Mouse (Mus musculus): ENCODE results near the gene Pcgf1.

Gene Pcgf1

GRCm38 (mm10) chr6:83120930-83121862 is 43.5 kb downstream of the Pcgf1 start, which contains the start of gene Wbp1:
Gene Wbp1 (minus strand): TSS chr6:83121559.
- CTCF ChIA-PET, result interaction anchor here (0.5 to 1.1 kb wide), 4 partner anchors 71 to 712 kb away, joined by 3 read pairs; no protein-coding TSS in a partner anchor

- CTCF ChIA-PET, result no interaction called here
These were observed 44.4 kb downstream of the Pcgf1 start for GRCm38 (mm10) chr6:83121863-83122710.

GRCm38 (mm10) chr6:83122961-83123360 is 45.3 kb downstream of the Pcgf1 start:
- CTCF ChIA-PET, result interaction anchor here (0.5 to 0.7 kb wide), 3 partner anchors 10 to 71 kb away, joined by 3 read pairs; no protein-coding TSS in a partner anchor

GRCm38 (mm10) chr6:83124851-83125312 is 47.2 kb downstream of the Pcgf1 start:
- CTCF ChIA-PET, result interaction anchor here (0.7 kb wide), 1 partner anchor 110 kb away, joined by 3 read pairs; no protein-coding TSS in a partner anchor

- CTCF ChIA-PET, result interaction anchor here (0.6 kb wide), 3 partner anchors 19 to 93 kb away, joined by 7 to 16 read pairs (median 9); no protein-coding TSS in a partner anchor
These were observed 47.7 kb downstream of the Pcgf1 start, which contains the start of gene Ino80b for GRCm38 (mm10) chr6:83125331-83125730. Gene Ino80b (minus strand): TSS chr6:83125431.

GRCm38 (mm10) chr6:83127419-83127818 is 49.8 kb downstream of the Pcgf1 start:
- CTCF ChIA-PET, result no interaction called here

All from spleen, embryonic (tissue).